Mouse (Mus musculus) spleen, adult 2 months (tissue): ENCODE data around the gene Cc2d2b.

ENCODE experiments used
- CTCF ChIP-seq: fragments of 200-500 bp; IDR thresholded peaks from 2 replicates; pipeline ENCODE4 v1.5.1; 2011; ENCODE audit warnings: mild to moderate bottlenecking, inconsistent platforms; ENCODE audit not compliant: insufficient read depth, insufficient read length, insufficient replicate concordance; ENCODE audit errors: extremely low read depth
- POLR2A ChIP-seq: fragments of 200-500 bp; IDR thresholded peaks from 2 replicates; pipeline ENCODE4 v1.6.1; 2011; ENCODE audit warnings: low read depth, low read length, inconsistent platforms

- TF ChIP-seq POLR2A (no peak), CTCF (no peak)
Observed at GRCm38 (mm10) chr19:40746603-40747002, 1.9 kb upstream of the Cc2d2b start.
